Mouse (Mus musculus): ENCODE data around the gene Cacna1d.

DNA sequence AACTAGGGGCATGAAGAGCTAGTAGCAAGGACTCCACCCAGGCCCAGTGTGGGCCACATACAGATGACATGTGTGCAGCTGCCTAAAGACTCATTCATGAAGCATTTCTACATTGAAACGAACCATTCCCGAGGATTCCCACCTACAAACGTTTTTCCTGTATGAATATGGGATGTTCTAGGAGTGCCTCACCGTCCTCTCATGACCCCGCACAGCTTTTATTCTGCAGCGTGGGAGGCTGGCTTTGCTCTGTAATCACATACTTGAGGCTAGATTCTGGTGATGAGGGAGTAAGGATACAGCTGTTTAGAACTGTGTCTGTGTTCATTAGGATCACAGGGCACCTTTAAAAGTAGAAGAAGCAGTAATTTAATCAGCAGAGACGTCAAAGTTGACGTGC is 219.4 kb downstream of the Cacna1d start:
- TF ChIP-seq POLR2A (IDR thresholded peaks at IDR 0.05; ENCODE audit: control insufficient read depth in 1 of 2, insufficient read depth in 1 of 2, low read depth in 1 of 2, low read length in 2 of 2, poor library complexity in 1 of 2): no peak
- no peak for TF ChIP-seq CTCF (IDR thresholded peaks at IDR 0.05 in 2 of 3, conservative IDR thresholded peaks at IDR 0.05 in 1 of 3; ENCODE audit: control insufficient read depth in 1 of 3, insufficient read depth in 1 of 3, low read depth in 2 of 3, low read length in 3 of 3, poor library complexity in 1 of 3, severe bottlenecking in 1 of 3)
- TF ChIP-seq GATA1 (IDR thresholded peaks at IDR 0.05; ENCODE audit: low read depth, low read length): no peak
- no peak for TF ChIP-seq TBP (IDR thresholded peaks at IDR 0.05; ENCODE audit: low read depth, low read length)
- no peak for TF ChIP-seq MAFK (IDR thresholded peaks at IDR 0.05; ENCODE audit: borderline replicate concordance, low read depth, low read length)
- no peak for TF ChIP-seq NELFE (IDR thresholded peaks at IDR 0.05; ENCODE audit: low read depth, low read length)
- TF ChIP-seq MEF2A (IDR thresholded peaks at IDR 0.05; ENCODE audit: extremely low read depth, insufficient replicate concordance, low read depth, low read length, poor library complexity, severe bottlenecking): no peak
- no peak for TF ChIP-seq MAX (IDR thresholded peaks at IDR 0.05; ENCODE audit: low read length)
- no peak for TF ChIP-seq E2F4 (IDR thresholded peaks at IDR 0.05; ENCODE audit: borderline replicate concordance, low read depth, low read length)

All from MEL (cell line).